Mouse (Mus musculus) heart, embryonic 13.5 days (tissue): ENCODE measurements around the gene Dus4l. TPM values are rescaled to one million over a fixed set of nuclear protein-coding genes. Genes with fewer than 3 reads are reported as not detected.

Experiments
- ATAC-seq: fragments of 200-750 bp; cut with Nextera tagmentation; 2 replicates; pipeline ENCODE4 v1.8.0; 2017; ENCODE audit warnings: moderate TSS enrichment; ENCODE audit not compliant: insufficient number of reproducible peaks, low FRiP score, low TSS enrichment; ENCODE audit errors: extremely low read depth
- H3K27ac ChIP-seq: fragments of 300-500 bp; sonication (generic); replicated peaks from 2 replicates; pipeline ENCODE4 v1.5.1; 2015; ENCODE audit warnings: moderate library complexity, mild to moderate bottlenecking, inconsistent platforms
- H3K27me3 ChIP-seq: fragments of 300-500 bp; sonication (generic); replicated peaks from 2 replicates; pipeline ENCODE4 v1.6.1; 2015; ENCODE audit warnings: mild to moderate bottlenecking, inconsistent platforms
- H3K36me3 ChIP-seq: fragments of 300-500 bp; sonication (generic); 2 replicates; pipeline ENCODE4 v1.6.1; 2015; ENCODE audit warnings: mild to moderate bottlenecking, inconsistent platforms
- H3K4me1 ChIP-seq: fragments of 300-500 bp; sonication (generic); 2 replicates; pipeline ENCODE4 v1.6.1; 2015; ENCODE audit warnings: inconsistent platforms
- H3K4me2 ChIP-seq: fragments of 300-500 bp; sonication (generic); 2 replicates; pipeline ENCODE4 v1.6.1; 2015; ENCODE audit warnings: inconsistent platforms, mild to moderate bottlenecking, moderate library complexity
- H3K4me3 ChIP-seq: fragments of 300-500 bp; sonication (generic); 2 replicates; pipeline ENCODE4 v1.5.1; 2015; ENCODE audit warnings: moderate library complexity, mild to moderate bottlenecking, inconsistent platforms
- H3K9ac ChIP-seq: fragments of 300-500 bp; sonication (generic); 2 replicates; pipeline ENCODE4 v1.6.1; 2015; ENCODE audit warnings: inconsistent platforms, mild to moderate bottlenecking, moderate library complexity
- H3K9me3 ChIP-seq: fragments of 300-500 bp; sonication (generic); 2 replicates; pipeline ENCODE4 v1.6.1; 2016; ENCODE audit warnings: inconsistent platforms
- WGBS: fragments of 180-500 bp; shearing (Covaris S2); methylation state at CpG from one replicate; pipeline ENCODE4 v1.1.7; 2015; ENCODE audit warnings: mixed read lengths; 5-methylcytosine and 5-hydroxymethylcytosine counted together
- polyA plus RNA-seq: library from polyadenylated mRNA; unstranded; fragments of >200 nt; fragmentation: Nextera tagmentation; extraction: Ambion mirVana; gene quantifications from 2 replicates; pipeline ENCODE4 v1.2.1, GENCODE M21; 2015

Gene Dus4l
- 5.3 and 6.8 TPM in 2 replicates for polyA plus RNA-seq

GRCm38 (mm10) chr12:31654197-31654964, at the start of gene Dus4l, which contains the start of gene Cog5:
Gene Dus4l (minus strand): TSS chr12:31654826.
Gene Cog5 (plus strand): TSS chr12:31654869.
- peak; percentile 92 for ATAC-seq
- H3K4me1 ChIP-seq: peaks cover 12% of the 10 kb centered on the region
- H3K9ac ChIP-seq: peak within 1 kb of the TSS; percentile 92
- peak within 1 kb of the TSS; percentile 91 for H3K27ac ChIP-seq
- H3K9me3 ChIP-seq: no peaks in the 10 kb centered on the region
- under 1% methylated on average over 47 of the region's 47 CpGs for WGBS
- H3K4me3 ChIP-seq: peak within 1 kb of the TSS; percentile 92
- H3K36me3 ChIP-seq: peaks cover 13% of the 10 kb centered on the region; the same call in 1 of the 2 replicates
- H3K27me3 ChIP-seq: no peaks in the 10 kb centered on the region
- H3K4me2 ChIP-seq: peak within 1 kb of the TSS; percentile 84

- Histone ChIP-seq H3K36me3 (peaks cover 4% of the 10 kb centered on the region; the same call in 1 of the 2 replicates), H3K9me3 (no peaks in the 10 kb centered on the region), H3K9ac (no peak overlapping the region), H3K27me3 (no peaks in the 10 kb centered on the region), H3K27ac (peak overlapping the region; percentile 83), H3K4me2 (peak overlapping the region; percentile 45), H3K4me3 (no peak overlapping the region), H3K4me1 (peaks cover 24% of the 10 kb centered on the region)
- ATAC-seq: no peak; the same call in 1 of the 2 replicates
- WGBS: 22% methylated on average over 6 of the region's 6 CpGs
Measured at GRCm38 (mm10) chr12:31703904-31704303, 49.3 kb upstream of the Dus4l start.

GRCm38 (mm10) chr12:31701411-31701810, 46.8 kb upstream of the Dus4l start:
- Histone ChIP-seq H3K27me3 (no peaks in the 10 kb centered on the region), H3K9me3 (peaks cover 10% of the 10 kb centered on the region), H3K27ac (peak overlapping the region; percentile 42; the same call in 1 of the 2 replicates), H3K4me1 (peaks cover 20% of the 10 kb centered on the region), H3K36me3 (peaks cover 18% of the 10 kb centered on the region), H3K4me2 (no peak overlapping the region), H3K9ac (0 out of 2 replicates have a peak overlapping the region, but pooled peaks have one; percentile 7), H3K4me3 (no peak overlapping the region)
- WGBS: 75% methylated on average over 5 of the region's 5 CpGs
- no peak for ATAC-seq

- Histone ChIP-seq H3K4me3 (no peak overlapping the region), H3K9me3 (peaks cover 10% of the 10 kb centered on the region), H3K27me3 (no peaks in the 10 kb centered on the region), H3K9ac (0 out of 2 replicates have a peak overlapping the region, but pooled peaks have one; percentile 7), H3K4me2 (no peak overlapping the region), H3K27ac (peak overlapping the region; percentile 42), H3K36me3 (peaks cover 18% of the 10 kb centered on the region), H3K4me1 (peaks cover 15% of the 10 kb centered on the region)
- 58% methylated on average over 5 of the region's 5 CpGs for WGBS
- ATAC-seq: no peak
Measured at GRCm38 (mm10) chr12:31700623-31701347, 46.2 kb upstream of the Dus4l start.

GRCm38 (mm10) chr12:31693278-31693677, 38.7 kb upstream of the Dus4l start:
- 72% methylated on average over 1 of the region's 1 CpGs for WGBS
- H3K9ac ChIP-seq: no peak overlapping the region

GRCm38 (mm10) chr12:31686679-31687078, 32.1 kb upstream of the Dus4l start:
- peaks cover 22% of the 10 kb centered on the region for H3K36me3 ChIP-seq
- ATAC-seq: no peak
- H3K4me1 ChIP-seq: no peaks in the 10 kb centered on the region
- H3K9me3 ChIP-seq: no peaks in the 10 kb centered on the region
- H3K4me3 ChIP-seq: no peak overlapping the region
- 87% methylated on average over 3 of the region's 3 CpGs for WGBS
- H3K27ac ChIP-seq: no peak overlapping the region
- H3K9ac ChIP-seq: no peak overlapping the region
- H3K4me2 ChIP-seq: no peak overlapping the region
- no peaks in the 10 kb centered on the region for H3K27me3 ChIP-seq

More at GRCm38 (mm10) chr12:31693278-31693677, 38.7 kb upstream of the Dus4l start:
- ATAC-seq: no peak
- H3K27ac ChIP-seq: 0 out of 2 replicates have a peak overlapping the region, but pooled peaks have one; percentile 24
- peaks cover 31% of the 10 kb centered on the region for H3K36me3 ChIP-seq
- H3K9me3 ChIP-seq: peaks cover 10% of the 10 kb centered on the region
- no peak overlapping the region for H3K4me2 ChIP-seq
- H3K27me3 ChIP-seq: no peaks in the 10 kb centered on the region
- no peak overlapping the region for H3K4me3 ChIP-seq
- H3K4me1 ChIP-seq: peaks cover 10% of the 10 kb centered on the region

GRCm38 (mm10) chr12:31667187-31667586, 12.6 kb upstream of the Dus4l start:
- Histone ChIP-seq H3K4me1 (no peaks in the 10 kb centered on the region), H3K27ac (no peak overlapping the region), H3K4me2 (no peak overlapping the region), H3K9ac (no peak overlapping the region), H3K36me3 (peaks cover 68% of the 10 kb centered on the region), H3K27me3 (no peaks in the 10 kb centered on the region), H3K9me3 (no peaks in the 10 kb centered on the region), H3K4me3 (no peak overlapping the region)
- ATAC-seq: no peak
- 60% methylated on average over 3 of the region's 3 CpGs for WGBS

- Histone ChIP-seq H3K9me3 (no peaks in the 10 kb centered on the region), H3K27ac (no peak overlapping the region), H3K4me1 (no peaks in the 10 kb centered on the region), H3K4me3 (no peak overlapping the region), H3K27me3 (no peaks in the 10 kb centered on the region), H3K9ac (no peak overlapping the region), H3K4me2 (no peak overlapping the region), H3K36me3 (peaks cover 61% of the 10 kb centered on the region)
- ATAC-seq: no peak
- WGBS: 72% methylated on average over 6 of the region's 6 CpGs
Measured at GRCm38 (mm10) chr12:31665999-31666398, 11.4 kb upstream of the Dus4l start.

GRCm38 (mm10) chr12:31656841-31657240, 2.2 kb upstream of the Dus4l start:
- Histone ChIP-seq H3K27ac (no peak overlapping the region), H3K4me1 (peaks cover 12% of the 10 kb centered on the region), H3K36me3 (peaks cover 8% of the 10 kb centered on the region), H3K9ac (no peak overlapping the region), H3K9me3 (no peaks in the 10 kb centered on the region), H3K4me3 (no peak overlapping the region), H3K27me3 (no peaks in the 10 kb centered on the region), H3K4me2 (no peak overlapping the region)
- WGBS: 86% methylated on average over 2 of the region's 2 CpGs
- no peak for ATAC-seq

- peak overlapping the region; percentile 92 for H3K4me3 ChIP-seq
- no peaks in the 10 kb centered on the region for H3K9me3 ChIP-seq
- peak; percentile 65 for ATAC-seq
- peak overlapping the region; percentile 91 for H3K27ac ChIP-seq
- peak overlapping the region; percentile 84 for H3K4me2 ChIP-seq
- peaks cover 10% of the 10 kb centered on the region; the same call in 1 of the 2 replicates for H3K36me3 ChIP-seq
- H3K27me3 ChIP-seq: no peaks in the 10 kb centered on the region
- peaks cover 12% of the 10 kb centered on the region for H3K4me1 ChIP-seq
- WGBS: 1% methylated on average over 29 of the region's 29 CpGs
- H3K9ac ChIP-seq: peak overlapping the region; percentile 92
Measured at GRCm38 (mm10) chr12:31654965-31655477, 395 bp upstream of the Dus4l start.

GRCm38 (mm10) chr12:31653611-31654010, 1.0 kb downstream of the Dus4l start:
- no peak overlapping the region for H3K9ac ChIP-seq
- H3K27me3 ChIP-seq: no peaks in the 10 kb centered on the region
- H3K27ac ChIP-seq: no peak overlapping the region
- ATAC-seq: no peak
- H3K9me3 ChIP-seq: no peaks in the 10 kb centered on the region
- WGBS: 76% methylated on average over 5 of the region's 5 CpGs
- peaks cover 12% of the 10 kb centered on the region for H3K4me1 ChIP-seq
- H3K36me3 ChIP-seq: peaks cover 14% of the 10 kb centered on the region; the same call in 1 of the 2 replicates
- H3K4me2 ChIP-seq: peak overlapping the region; percentile 84
- H3K4me3 ChIP-seq: peak overlapping the region; percentile 92
